Mouse (Mus musculus) hematopoietic stem cell, adult 5-6 weeks (primary cell): ENCODE results near the gene Galnt3. TPM values are rescaled to one million over a fixed set of nuclear protein-coding genes. Genes with fewer than 3 reads are reported as not detected.

ENCODE experiments used
- ATAC-seq, 2 experiments: fragments of 125-278 bp in 1 of 2; replicated peaks in 1 of 2; 2 replicates each; pipeline ENCODE4 v1.8.0; 2016 to 2017; ENCODE audit warnings: inconsistent platforms in 2 of 2, mild to moderate bottlenecking in 2 of 2, moderate number of reproducible peaks in 2 of 2, low read depth in 1 of 2, moderate TSS enrichment in 1 of 2; ENCODE audit not compliant: low FRiP score in 2 of 2, poor library complexity in 2 of 2, severe bottlenecking in 2 of 2, insufficient read depth in 1 of 2, low TSS enrichment in 1 of 2
- total RNA-seq: library from RNA; stranded (forward); fragments of 172-1452, 232-1000 nt; gene quantifications from 2 replicates; pipeline ENCODE4 v1.2.3, GENCODE M21; 2017

Galnt3 gene
- total RNA-seq, 1 experiment from 2014 or later: 1.4 TPM

DNA sequence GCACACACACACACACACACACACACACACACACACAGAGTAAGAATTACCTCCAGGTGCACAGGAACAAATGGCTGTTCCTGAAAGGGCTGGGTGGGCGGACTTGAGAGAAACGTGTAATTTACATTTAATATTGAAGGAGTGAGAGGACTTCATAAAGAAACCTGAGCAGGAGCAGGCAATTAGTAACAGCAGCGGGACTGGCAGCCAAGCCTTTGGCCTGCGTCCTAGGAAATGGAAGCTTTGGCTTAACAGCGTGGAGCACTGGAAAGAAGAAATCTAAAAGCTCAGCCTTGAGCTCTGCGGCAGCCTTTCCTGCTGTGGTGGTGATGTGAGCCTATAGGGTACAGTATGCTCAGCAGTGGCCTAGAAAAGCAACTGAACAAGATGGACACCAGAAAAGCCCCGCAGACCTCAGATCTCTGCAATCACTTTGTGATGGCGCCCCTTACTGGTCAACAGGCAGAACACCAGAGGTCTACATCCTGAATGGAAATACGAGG is 82.8 kb downstream of the Galnt3 start:
- ATAC-seq: peak; percentile 60 to 72

DNA sequence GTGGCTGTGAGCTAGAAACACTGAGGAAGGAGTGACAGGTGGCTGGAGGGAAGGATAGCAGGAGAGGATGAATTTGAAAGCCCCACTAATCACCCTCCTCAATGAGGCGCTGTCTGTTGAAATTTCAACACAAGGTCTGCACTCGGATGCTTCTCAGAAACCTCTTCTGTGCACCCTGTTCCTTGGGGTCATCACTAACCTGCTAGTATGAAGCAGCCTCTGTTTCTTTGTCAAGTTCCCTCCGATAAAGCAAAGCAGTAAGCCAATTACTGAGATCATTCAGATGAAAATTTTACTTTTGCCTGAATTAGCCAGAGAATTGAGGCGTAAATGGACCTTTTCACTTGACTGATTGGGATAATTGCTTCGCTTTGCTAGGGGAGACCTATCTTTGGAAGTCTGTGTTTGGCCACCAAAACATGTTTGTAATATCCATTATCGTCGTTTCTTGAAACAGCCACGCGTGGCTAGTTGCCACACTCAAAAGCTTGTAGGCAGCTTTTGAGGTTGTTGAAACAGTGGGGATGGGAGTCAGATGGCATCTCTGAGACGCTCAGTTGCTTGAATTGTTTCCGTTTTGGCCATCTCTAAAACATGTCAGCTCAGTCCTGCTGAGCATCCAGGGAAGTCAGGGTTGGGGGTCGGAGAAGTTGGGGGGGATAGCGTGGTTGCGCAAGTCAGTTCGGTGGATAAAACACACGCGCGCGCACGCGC is 83.4 kb downstream of the Galnt3 start:
- ATAC-seq: no peak

DNA sequence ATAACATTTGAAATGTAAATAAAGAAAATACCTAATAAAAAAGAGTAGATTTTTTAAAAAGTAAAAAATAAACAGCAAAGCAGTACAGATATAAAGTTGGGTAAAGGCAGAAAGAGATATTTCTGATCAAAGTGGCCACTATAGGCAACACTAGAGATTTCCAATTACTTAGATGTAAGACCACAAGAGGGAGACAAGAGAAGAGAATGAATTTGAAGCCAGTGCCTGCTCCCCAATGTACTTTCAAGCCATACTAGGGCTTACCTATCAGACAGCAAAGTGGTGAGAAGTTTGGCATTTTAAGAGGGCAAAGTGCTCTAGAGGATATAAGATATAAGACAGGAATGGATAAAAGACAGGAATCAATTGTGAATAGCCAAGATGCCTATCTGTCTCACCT is 84.2 kb downstream of the Galnt3 start:
- ATAC-seq: no peak

DNA sequence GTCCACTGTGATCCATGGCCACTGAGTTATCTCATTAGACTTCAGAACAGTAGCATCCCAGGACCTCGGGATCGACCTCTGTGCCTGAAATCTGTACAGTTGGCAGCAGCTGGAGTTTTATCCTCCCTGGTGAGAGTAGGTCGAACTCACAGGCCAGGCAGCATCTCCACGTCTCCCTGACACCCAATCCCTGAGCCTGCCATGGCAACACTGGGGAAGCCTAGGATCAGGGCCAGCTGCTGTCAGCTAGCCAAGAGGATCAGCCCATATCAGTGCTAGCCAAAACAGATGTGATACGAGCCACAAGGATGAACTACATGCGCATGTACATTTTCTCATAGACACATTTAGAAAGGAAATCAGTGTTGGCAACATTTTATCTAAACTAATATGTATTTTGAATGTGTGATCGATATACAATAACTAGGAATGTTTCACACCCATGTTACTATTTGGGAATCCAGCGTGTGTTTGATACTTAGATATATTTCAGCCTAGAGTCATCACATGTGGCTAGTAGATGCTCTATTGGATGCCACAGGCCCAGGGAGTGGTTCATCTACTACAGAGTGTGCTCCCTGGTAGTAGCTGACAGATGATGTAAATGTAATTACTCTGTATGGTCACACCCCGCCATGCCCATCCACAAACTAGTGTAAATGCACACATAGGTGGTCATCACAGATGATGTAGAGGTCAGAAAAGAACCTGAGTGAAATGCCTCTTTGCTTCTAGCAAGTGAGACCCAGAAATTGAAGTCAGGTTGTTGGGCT is 89.7 kb downstream of the Galnt3 start:
- ATAC-seq: no peak

Other genes with a start within 250 kb of the Galnt3 start
- gene Ttc21b, start 131.6 kb upstream of the Galnt3 start, total RNA-seq: 10.9 and 14.3 TPM in 2 replicates